15 mouse cellular contexts compared by ENCODE assay signal in the genomic region with DNA sequence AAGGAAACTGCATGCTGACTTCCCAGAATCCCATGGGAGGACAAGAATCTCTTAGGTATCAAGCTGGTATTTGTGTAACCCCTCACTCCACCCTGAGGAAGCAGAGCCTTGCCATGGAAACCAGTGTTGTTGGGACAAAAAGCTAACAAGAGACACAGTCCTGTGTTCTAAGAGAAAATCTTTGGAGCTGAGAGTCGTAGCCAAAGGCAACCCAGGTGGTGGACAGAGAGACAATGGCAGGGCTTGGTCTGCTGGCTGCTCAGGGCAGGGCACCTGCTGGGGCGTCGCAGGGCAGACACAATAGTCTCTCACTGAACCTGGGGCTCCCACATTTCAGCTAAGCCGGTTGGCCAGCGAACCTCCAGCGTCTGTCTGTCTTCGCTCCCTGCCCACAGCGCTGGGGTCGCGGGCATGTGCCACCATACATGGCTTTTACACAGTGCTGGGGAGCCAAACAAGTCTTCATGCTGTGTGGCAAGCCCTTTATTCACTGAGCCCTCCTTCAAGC.
DNase-seq lines count a peak whose midpoint lies in the region; ATAC-seq and TF ChIP-seq lines count a peak whose summit lies in the region.
"Had no signal": no experiment of that assay in that cellular context is flagged by ENCODE, and none has a peak within 500 bp of the region (broad histone marks: within the 10 kb centered on the region; RNA-seq: fewer than 3 reads in every experiment).

No protein-coding gene starts in this region.

- ATAC-seq in forebrain, embryonic 15.5 days (replicated peaks): no peak
- ATAC-seq in forebrain, embryonic 11.5 days (replicated peaks; ENCODE audit: low FRiP score): peak; percentile 67
- peak; percentile 73 for ATAC-seq in hindbrain, embryonic 15.5 days (ENCODE audit: low FRiP score, low read depth)
- ATAC-seq in midbrain, postnatal 0 days (ENCODE audit: low FRiP score): no peak
- ATAC-seq in liver, embryonic 12.5 days: no peak

- H3K27me3 ChIP-seq in forebrain, embryonic 10.5 days (ENCODE audit: poor library complexity, severe bottlenecking): peaks cover 87% of the 10 kb centered on the region
- H3K27me3 ChIP-seq in forebrain, embryonic 15.5 days: peaks cover 3% of the 10 kb centered on the region; the same call in 1 of the 2 replicates
- no peaks in the 10 kb centered on the region; the same call in 1 of the 2 replicates for H3K27me3 ChIP-seq in forebrain, embryonic 11.5 days (ENCODE audit: control insufficient read depth, insufficient read depth, low read length)
- H3K27me3 ChIP-seq in hindbrain, embryonic 15.5 days: peaks cover 18% of the 10 kb centered on the region
- no peaks in the 10 kb centered on the region for H3K27me3 ChIP-seq in midbrain, postnatal 0 days (ENCODE audit: insufficient read depth, low read length)
- H3K27me3 ChIP-seq in liver, embryonic 12.5 days (replicated peaks): no peaks in the 10 kb centered on the region
- H3K27me3 ChIP-seq: kidney, embryonic 15.5 days; limb, embryonic 12.5 days had no signal

- no peak for TF ChIP-seq CTCF in midbrain, postnatal 0 days (IDR thresholded peaks at IDR 0.05)

- H3K4me1 ChIP-seq in forebrain, embryonic 10.5 days: peaks cover 26% of the 10 kb centered on the region
- peaks cover 9% of the 10 kb centered on the region for H3K4me1 ChIP-seq in forebrain, embryonic 15.5 days
- H3K4me1 ChIP-seq in forebrain, embryonic 11.5 days (replicated peaks; ENCODE audit: control insufficient read depth, insufficient read depth, low read length): peaks cover 10% of the 10 kb centered on the region
- H3K4me1 ChIP-seq in hindbrain, embryonic 15.5 days (replicated peaks): peaks cover 9% of the 10 kb centered on the region; the same call in 1 of the 2 replicates
- peaks cover 7% of the 10 kb centered on the region; the same call in 1 of the 2 replicates for H3K4me1 ChIP-seq in midbrain, postnatal 0 days (ENCODE audit: insufficient read depth, low read length)
- no peaks in the 10 kb centered on the region for H3K4me1 ChIP-seq in liver, embryonic 12.5 days

- no peak overlapping the region for H3K4me2 ChIP-seq in forebrain, embryonic 15.5 days (replicated peaks)
- H3K4me2 ChIP-seq in forebrain, embryonic 11.5 days (ENCODE audit: low read depth, low read length, severe bottlenecking): no peak overlapping the region
- H3K4me2 ChIP-seq in hindbrain, embryonic 15.5 days: no peak overlapping the region
- H3K4me2 ChIP-seq in midbrain, postnatal 0 days (ENCODE audit: low read depth, low read length, poor library complexity, severe bottlenecking): no peak overlapping the region
- no peak overlapping the region for H3K4me2 ChIP-seq in liver, embryonic 12.5 days
- H3K4me2 ChIP-seq: kidney, embryonic 15.5 days; limb, embryonic 12.5 days had no signal

- 8% methylated on average over 10 of the region's 10 CpGs for WGBS in forebrain, embryonic 10.5 days
- 11% methylated on average over 10 of the region's 10 CpGs for WGBS in forebrain, embryonic 15.5 days
- WGBS in forebrain, embryonic 11.5 days: 3% methylated on average over 10 of the region's 10 CpGs
- 11% methylated on average over 10 of the region's 10 CpGs for WGBS in hindbrain, embryonic 15.5 days
- 7% methylated on average over 10 of the region's 10 CpGs for WGBS in midbrain, postnatal 0 days
- WGBS in liver, embryonic 12.5 days (ENCODE audit: insufficient replicate concordance): 49% methylated on average over 10 of the region's 10 CpGs

- no peak overlapping the region for H3K9ac ChIP-seq in forebrain, embryonic 15.5 days (replicated peaks)
- H3K9ac ChIP-seq in forebrain, embryonic 11.5 days (ENCODE audit: low read length): no peak overlapping the region
- no peak overlapping the region for H3K9ac ChIP-seq in hindbrain, embryonic 15.5 days
- H3K9ac ChIP-seq in midbrain, postnatal 0 days (replicated peaks; ENCODE audit: low read length, poor library complexity, severe bottlenecking): no peak overlapping the region
- no peak overlapping the region for H3K9ac ChIP-seq in liver, embryonic 12.5 days
- H3K9ac ChIP-seq: kidney, embryonic 15.5 days; limb, embryonic 12.5 days had no signal

- H3K9me3 ChIP-seq in forebrain, embryonic 10.5 days: no peaks in the 10 kb centered on the region
- no peaks in the 10 kb centered on the region for H3K9me3 ChIP-seq in forebrain, embryonic 15.5 days
- no peaks in the 10 kb centered on the region for H3K9me3 ChIP-seq in forebrain, embryonic 11.5 days (ENCODE audit: control insufficient read depth, low read length)
- no peaks in the 10 kb centered on the region for H3K9me3 ChIP-seq in hindbrain, embryonic 15.5 days
- no peaks in the 10 kb centered on the region for H3K9me3 ChIP-seq in midbrain, postnatal 0 days (ENCODE audit: low read length)
- no peaks in the 10 kb centered on the region for H3K9me3 ChIP-seq in liver, embryonic 12.5 days (replicated peaks)
- H3K9me3 ChIP-seq: kidney, embryonic 15.5 days; limb, embryonic 12.5 days had no signal

- peak; percentile 67 for DNase-seq in forebrain, embryonic 10.5 days (ENCODE audit: extremely low spot score, low spot score)
- DNase-seq in forebrain, embryonic 11.5 days (ENCODE audit: low spot score): peak; percentile 71
- DNase-seq in midbrain, postnatal 0 days (ENCODE audit: low spot score): peak; percentile 38
- DNase-seq in right cerebral cortex, postnatal 10 days (ENCODE audit: low spot score in 2 of 2): no peak
- no peak for DNase-seq in thymus, postnatal 0 days (ENCODE audit: low spot score)
- DNase-seq: cerebellum, adult 9-10 months; heart, adult 11 months; heart, postnatal 4 days; lung, adult 18-20 months; right cerebral cortex, postnatal 14 days had no signal

- no peaks in the 10 kb centered on the region for H3K36me3 ChIP-seq in forebrain, embryonic 10.5 days (replicated peaks)
- no peaks in the 10 kb centered on the region for H3K36me3 ChIP-seq in forebrain, embryonic 15.5 days
- no peaks in the 10 kb centered on the region for H3K36me3 ChIP-seq in forebrain, embryonic 11.5 days (ENCODE audit: control insufficient read depth, insufficient read depth, low read length)
- H3K36me3 ChIP-seq in hindbrain, embryonic 15.5 days: no peaks in the 10 kb centered on the region
- H3K36me3 ChIP-seq in midbrain, postnatal 0 days (ENCODE audit: insufficient read depth, low read length): no peaks in the 10 kb centered on the region
- no peaks in the 10 kb centered on the region for H3K36me3 ChIP-seq in liver, embryonic 12.5 days
- H3K36me3 ChIP-seq: kidney, embryonic 15.5 days; limb, embryonic 12.5 days had no signal

- no peak overlapping the region for H3K4me3 ChIP-seq in forebrain, embryonic 10.5 days
- H3K4me3 ChIP-seq in forebrain, embryonic 15.5 days: no peak overlapping the region
- no peak overlapping the region for H3K4me3 ChIP-seq in forebrain, embryonic 11.5 days (ENCODE audit: low read depth, low read length)
- no peak overlapping the region for H3K4me3 ChIP-seq in hindbrain, embryonic 15.5 days
- no peak overlapping the region for H3K4me3 ChIP-seq in midbrain, postnatal 0 days (ENCODE audit: low read depth, low read length)
- no peak overlapping the region for H3K4me3 ChIP-seq in liver, embryonic 12.5 days
- H3K4me3 ChIP-seq: kidney, embryonic 15.5 days; limb, embryonic 12.5 days had no signal

- H3K27ac ChIP-seq in forebrain, embryonic 10.5 days: peak overlapping the region; percentile 76
- no peak overlapping the region for H3K27ac ChIP-seq in forebrain, embryonic 15.5 days (replicated peaks)
- no peak overlapping the region for H3K27ac ChIP-seq in forebrain, embryonic 11.5 days (ENCODE audit: low read depth, low read length)
- no peak overlapping the region for H3K27ac ChIP-seq in hindbrain, embryonic 15.5 days (replicated peaks)
- H3K27ac ChIP-seq in midbrain, postnatal 0 days (ENCODE audit: low read depth, low read length): no peak overlapping the region
- no peak overlapping the region for H3K27ac ChIP-seq in liver, embryonic 12.5 days
- H3K27ac ChIP-seq: kidney, embryonic 15.5 days; limb, embryonic 12.5 days had no signal

Comparison
In these comparisons a context has a peak if more than half of its experiments do, and no peak if none do; other contexts are left out.
1. ATAC-seq: peak in forebrain, embryonic 11.5 days (single experiment) and hindbrain, embryonic 15.5 days (single experiment); none in forebrain, embryonic 15.5 days (single experiment), midbrain, postnatal 0 days (single experiment) and liver, embryonic 12.5 days (single experiment).
2. DNase-seq: peak in forebrain, embryonic 10.5 days (single experiment), forebrain, embryonic 11.5 days (single experiment) and midbrain, postnatal 0 days (single experiment); none in right cerebral cortex, postnatal 10 days (0 of 2) and thymus, postnatal 0 days (single experiment).